Mouse (Mus musculus) kidney, postnatal 10 days (tissue): ENCODE data around the gene Inppl1.

Experiments used
- DNase-seq: peaks from one replicate; pipeline ENCODE4 v3.0.0; 2021; ENCODE audit warnings: mixed read lengths

Gene Inppl1

DNA sequence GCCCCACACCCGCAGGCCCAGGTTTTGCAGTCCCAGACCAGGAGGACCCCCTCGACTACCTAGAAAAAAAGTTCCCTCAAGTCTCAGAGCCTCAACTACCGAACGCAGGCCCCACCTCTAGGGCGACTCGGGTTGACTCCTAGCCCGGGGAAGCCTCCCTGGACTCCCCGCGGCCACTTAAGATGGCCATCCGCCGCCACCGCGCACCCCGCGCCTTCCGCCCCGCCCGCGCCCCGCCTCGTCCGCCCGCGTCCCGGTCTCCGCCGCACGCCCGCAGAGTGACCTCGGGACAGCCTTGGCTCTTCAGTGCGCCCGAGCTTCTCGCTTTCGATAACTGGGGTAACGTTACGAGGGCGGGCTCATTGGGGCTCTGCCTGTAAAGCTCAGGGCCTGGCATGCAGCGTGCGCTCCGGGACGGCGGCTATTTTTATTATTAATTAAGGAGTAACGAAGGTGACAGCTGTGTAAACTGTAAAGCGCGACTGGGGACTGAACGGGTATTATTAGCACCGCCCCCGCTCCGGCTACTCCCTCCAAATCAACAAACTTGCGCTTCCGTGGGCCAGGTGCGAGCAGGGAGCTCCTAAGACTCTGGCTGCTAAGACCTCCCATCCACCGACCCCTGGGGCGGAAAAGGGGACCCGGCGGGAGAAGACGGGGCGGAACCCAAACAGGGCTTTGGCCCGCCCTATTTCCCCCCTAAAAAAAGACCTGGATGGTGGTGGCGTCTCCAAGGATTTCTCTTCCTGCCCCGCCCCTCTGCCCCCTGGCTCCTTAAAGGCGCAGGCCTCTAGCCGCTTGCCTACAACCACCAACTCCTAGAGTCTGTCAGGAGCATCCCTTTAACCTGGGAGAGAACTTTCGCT lies at the start of gene Inppl1:
Gene Inppl1 (minus strand): TSS at position 624 of the 866 bp plus-strand sequence.
- peak; percentile 96 for DNase-seq

DNA sequence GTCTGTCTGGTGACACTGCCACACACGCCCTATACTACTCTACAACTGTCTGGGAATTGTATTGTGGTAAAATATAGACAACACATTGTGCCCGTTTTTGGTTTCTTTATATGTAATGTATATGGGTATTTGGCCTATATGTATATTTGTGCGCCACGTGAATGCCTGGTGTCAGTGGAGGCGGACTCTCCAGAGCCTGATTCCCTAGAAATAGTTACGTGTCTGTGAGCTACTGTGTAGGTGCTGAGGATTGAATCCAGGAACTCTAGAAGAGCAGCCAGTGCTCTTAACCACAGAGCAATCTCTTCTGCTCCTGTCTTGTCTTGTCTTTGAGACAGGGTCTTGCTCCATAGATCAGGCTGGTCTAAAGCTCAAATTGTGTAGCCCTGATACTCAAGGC lies 48.2 kb upstream of the Inppl1 start:
- no peak for DNase-seq

DNA sequence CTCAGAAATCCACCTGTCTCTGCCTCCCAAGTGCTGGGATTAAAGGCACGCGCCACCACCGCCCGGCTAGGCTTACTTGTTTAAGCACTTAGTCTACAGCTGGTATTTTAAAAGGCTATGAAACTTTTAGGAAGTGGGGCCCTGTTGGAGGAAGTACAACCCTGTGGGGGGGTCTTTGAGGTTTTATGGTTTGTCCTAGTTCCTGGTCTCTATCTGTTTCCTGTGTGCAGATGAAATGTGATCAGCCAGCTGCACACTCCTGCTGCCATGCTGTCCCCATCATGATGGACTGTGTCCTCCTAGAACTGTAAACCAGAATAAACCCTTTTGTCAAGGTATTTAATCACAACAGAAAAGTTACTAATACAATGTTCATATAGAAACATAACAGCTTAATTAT lies 46.1 kb upstream of the Inppl1 start:
- DNase-seq, result no peak

DNA sequence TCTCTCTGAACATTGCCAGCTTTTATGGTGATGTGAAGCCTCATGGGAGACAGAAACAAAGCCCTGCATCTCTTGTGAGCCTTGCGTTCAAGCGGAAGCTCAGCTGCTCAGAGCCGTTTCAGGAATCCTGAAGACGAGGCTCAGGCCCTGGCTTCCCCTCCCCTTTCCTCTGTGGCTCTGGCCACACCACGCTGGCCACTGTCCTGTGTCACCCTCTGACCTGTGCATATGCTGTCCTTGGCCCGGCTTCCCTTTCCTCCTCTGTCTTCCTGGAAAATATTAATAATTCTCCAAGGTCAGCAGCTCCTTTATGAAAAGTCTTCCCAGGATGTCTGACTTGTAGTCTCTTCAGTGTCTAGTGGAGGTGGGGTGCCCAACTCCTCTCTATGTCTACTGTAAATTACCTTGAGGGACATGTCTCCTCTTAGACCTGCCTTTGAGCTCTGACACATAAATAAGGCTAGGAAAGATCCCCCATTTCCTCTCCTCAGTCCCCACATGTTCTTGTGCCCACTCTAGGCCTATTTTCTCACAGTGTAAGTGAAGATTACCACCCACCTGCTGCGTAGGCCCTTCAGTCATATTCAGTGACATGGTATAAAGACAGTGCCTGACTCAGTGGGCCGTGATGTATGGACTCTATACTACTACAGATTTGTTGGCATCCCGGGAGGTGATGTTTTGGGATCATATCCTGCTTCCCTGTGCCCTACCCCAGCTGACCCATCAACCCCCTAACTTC lies 44.6 kb upstream of the Inppl1 start:
- DNase-seq, result peak; percentile 71

DNA sequence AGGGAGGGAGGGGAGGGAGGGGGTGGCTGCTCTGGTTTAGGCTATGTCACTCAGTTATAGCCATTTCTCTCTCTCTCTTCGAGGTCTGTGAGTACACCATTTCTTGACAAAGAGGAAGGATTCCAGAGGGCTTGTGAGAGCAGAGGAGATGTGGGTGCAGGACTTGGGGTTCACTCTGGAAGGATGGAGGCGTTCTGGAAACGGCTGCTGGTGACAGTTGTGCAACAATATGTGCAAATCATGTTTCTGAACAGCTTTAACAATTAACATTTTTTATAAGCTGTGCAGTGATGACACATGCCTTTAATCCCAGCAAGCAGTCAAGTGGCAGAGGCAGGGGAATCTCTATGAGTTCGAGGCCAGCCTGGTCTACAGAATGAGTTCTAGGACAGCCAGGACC lies 42.8 kb upstream of the Inppl1 start:
- no peak for DNase-seq

DNA sequence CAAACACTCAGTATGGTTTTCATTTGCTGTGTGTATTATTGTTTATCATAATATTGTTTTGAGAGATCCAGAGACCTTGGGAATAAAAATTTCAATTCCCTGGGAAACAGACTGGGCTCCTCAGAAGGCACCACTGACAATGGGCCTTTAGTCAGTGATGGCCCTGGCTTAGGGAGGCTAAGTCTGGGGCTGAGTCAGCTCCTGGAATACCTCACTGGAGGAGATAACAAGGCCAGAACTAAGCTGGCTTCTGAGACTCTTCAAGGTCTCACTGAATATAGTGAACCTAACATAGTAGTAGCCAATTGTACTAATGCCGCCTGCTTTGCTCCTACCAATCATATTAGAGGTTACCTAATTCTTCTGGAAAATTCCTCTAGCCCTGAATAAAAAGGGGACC lies 37.9 kb upstream of the Inppl1 start:
- no peak for DNase-seq

DNA sequence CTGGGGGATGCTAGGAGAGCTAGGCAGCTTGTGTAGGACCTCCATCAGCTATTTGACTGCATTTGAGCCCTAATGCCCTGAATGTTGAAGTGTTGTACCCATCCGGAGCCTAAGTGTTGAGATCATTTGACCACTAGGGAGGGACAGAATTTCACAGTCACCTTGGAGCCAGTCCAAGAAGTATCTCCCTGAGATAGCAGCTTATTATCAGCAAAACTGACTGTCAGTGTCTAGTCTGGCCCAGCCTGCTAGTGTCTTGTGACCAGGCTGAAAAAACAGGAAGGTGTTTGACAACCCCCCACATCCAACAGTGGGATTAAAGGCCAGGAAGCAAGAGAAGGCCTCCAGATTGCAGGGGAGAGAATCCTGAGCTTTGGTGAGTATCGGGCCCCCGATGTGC lies 33.3 kb upstream of the Inppl1 start:
- DNase-seq, result peak; percentile 27

DNA sequence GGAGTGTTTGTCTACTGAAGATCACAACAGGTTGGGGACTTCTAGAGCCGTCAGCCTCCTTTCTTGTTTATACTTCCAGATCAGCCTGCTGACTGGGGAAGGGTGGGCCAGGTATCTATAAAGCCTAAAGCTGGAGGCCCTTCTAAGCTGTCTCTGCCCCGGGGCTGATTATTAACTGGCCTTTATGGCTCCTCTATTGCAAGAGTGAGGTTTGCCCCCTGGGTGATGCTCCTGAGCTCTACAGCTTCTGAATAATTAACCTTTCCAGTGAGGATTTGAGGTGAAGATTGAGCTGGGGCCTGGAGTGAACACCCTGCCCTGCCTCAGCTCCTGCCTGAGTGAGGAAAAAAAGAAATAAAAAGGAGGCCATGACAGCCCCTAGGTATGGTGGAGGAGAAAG lies 32.6 kb upstream of the Inppl1 start, which contains the start of gene Folr1:
Gene Folr1 (minus strand): TSS at position 160 of the 400 bp plus-strand sequence.
- DNase-seq, result peak; percentile 66

DNA sequence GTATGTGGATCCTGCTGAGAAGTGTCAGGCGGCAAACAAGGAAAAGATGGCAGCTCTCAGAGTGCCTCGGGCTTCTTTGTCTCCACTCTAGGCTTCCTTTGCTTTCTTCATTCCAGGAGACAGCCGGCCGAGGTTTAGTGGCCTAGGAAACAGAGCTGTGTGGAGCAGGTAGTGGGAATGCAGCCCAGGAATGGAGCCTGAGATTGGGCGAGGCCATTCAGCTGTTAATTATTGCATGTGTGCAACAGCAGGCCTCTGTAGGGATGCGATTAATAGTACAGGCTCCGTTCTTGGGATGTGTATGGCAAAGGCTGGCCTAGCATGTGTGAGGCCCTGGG lies 31.1 kb upstream of the Inppl1 start:
- DNase-seq, result peak; percentile 19

DNA sequence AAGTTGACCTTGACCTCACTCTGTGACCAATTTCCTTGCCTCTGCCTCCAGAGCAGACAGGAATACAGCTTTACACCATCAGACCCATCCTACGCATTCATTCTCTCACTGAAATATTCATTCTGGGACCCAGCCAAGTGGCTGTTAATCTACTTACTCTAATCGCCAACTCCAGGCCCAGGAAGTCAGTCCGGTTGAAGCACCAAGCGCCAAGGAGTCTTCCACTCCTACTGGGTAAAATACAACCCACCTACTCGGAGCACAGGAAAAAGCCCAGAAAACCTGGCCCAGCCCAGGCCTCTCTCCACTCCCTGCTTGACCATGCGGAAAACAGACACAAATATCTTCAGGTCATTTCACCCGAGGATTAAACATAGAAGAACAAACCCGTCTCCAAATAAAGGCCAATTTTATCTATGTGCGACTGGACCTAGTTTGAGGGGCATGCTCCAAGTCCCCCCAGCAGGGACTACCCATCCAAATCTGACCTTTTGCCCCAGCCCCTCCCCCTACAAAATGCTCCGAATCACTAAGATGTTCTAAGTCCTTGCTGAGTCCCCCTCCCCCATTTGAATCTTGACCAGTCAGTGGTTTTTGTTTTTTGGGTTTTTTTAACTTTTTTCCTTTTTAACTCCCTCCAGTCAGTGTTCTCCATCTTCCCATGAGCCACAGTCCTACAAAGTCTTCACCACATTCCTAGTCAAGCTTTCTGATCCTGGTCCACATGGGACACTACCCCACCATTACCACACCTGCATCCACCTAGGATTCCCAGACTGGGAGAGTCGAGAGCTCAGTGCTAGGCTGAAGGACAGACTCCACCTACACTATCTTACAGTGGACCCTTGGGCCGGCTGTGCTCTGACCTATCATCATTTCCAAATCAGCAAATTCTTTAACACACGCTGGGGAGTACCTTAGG lies 30.5 kb upstream of the Inppl1 start:
- DNase-seq, result peak; percentile 60

DNA sequence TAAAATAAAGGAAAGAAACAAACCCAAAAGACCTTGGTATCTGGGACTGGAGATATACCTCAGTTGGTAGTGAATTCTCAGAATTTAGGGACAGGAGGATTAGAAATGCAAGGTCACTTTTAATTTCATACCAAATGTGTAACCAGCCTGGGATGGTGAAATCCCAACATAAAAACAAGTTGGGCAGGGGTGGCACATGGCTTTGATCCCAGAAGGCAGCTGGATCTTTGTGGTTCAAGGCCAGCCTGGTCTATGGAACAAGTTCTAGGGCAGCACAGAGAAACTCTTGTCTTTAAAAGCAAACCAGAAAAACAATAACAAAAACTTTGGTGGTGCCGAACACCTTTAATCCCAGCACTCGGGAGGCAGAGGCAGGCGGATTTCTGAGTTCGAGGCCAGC lies 29.5 kb upstream of the Inppl1 start:
- DNase-seq, result no peak

DNA sequence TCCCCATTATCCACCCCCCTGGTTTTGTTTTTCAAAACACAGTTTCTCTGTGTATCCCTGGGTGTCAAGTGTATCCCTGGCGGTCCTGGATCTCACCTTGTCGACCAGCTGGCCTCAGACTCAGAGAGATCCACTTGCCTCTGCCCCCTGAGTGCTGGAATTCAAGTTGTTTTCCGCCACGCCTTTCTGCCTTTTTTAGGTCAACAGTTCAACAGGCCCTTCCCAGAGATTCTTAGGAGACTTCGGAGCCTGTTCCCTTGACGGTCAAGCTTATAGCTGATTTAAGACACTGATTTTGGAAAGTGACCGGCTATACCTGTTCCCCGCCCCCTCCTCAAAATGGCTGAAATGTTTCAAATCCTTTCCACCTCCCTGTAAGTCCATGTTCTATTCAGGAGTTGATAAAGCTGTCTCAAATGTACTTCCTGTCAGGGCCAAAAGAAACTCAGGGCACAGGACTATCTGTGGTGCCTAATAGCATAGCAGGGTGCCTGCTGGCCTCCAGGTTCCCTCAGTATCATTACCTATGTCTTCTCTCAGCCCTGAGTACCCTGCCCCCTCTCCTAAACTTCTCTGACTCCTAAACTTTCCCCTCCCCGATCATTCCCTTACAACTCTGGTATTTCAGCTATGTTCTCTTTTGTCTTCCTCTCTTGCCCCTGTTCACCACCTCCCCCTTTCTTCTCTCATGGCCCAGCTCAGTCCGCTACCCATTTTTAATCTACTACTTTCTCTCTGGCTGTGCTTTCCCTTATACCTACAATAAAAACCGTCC lies 28.6 kb upstream of the Inppl1 start:
- DNase-seq, result no peak

DNA sequence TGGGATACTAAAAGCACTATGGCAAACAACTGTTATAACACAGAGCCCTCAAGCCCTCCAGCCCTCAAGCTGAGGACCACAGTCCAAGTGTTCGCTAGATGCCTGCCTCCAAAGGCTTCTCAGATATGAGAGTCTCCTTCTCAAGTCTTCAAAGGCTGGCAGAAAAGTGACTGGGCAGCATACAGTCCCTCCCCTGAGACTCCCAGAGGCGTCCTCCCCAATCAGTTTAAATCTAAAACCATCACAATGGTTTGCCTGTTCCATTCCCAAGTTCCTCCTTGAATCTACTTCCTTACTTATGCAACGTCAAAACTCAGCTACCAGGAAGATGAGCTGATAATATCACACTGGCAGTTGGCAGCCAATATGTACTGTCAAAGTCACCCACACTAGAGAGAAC lies 25.4 kb upstream of the Inppl1 start, which contains the start of gene Anapc15:
Gene Anapc15 (plus strand): TSS at position 301 of the 400 bp plus-strand sequence.
- DNase-seq, result no peak

DNA sequence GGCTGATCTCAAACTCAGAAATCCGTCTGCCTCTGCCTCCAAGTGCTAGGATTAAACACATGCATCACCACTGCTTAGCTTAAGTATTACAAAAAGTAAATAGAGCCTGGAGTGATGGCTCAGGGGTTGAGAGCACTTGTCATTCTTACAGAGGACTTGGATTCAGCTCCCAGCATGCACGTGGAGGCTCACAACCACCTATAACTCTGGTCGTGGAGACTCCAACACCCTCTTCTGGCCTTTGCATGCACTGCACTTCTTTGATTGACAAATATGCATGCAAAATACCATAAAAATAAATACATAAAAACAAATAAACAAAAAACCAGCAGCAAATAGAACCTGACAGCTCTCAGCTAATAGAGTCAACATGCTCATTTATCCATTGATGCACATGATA lies 24.3 kb upstream of the Inppl1 start:
- DNase-seq, result no peak

DNA sequence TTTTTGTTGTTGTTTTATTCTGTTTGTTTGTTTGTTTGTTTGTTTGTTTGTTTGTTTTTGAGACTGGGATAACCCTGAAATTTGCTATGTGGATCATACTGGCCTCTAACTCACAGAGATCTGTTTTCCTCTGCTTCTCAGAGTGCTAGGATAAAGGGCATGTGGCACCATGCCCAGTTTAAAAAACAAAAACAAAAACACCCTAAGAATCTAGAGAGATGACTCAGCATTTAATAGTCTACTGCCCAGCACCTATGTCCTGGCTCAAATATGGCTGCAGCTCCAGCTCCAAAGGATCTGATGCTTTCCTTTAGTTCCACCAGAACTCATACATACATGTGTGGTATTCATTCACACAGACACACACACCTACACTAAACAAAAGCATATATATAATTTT lies 22.9 kb upstream of the Inppl1 start:
- peak; percentile 46 for DNase-seq

DNA sequence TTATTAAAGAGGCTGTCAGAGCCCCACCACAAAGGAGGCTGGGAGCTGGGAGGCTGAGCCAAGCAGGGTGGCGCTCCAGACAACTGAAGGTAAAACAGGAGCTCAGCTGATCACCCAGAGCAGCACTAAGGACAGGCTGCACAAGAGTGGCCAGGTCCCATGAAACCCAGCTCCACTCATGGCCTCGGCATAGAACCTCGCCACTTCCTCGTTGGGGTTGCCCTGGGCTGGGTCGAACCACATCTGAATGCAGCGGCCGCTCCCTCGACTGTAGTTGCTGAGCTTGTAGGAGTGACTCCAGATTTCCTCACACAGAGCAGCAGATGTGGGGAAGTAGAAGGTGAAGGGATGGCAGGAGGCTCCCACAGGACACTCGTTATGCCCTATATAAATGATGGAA lies 20.3 kb upstream of the Inppl1 start:
- no peak for DNase-seq

DNA sequence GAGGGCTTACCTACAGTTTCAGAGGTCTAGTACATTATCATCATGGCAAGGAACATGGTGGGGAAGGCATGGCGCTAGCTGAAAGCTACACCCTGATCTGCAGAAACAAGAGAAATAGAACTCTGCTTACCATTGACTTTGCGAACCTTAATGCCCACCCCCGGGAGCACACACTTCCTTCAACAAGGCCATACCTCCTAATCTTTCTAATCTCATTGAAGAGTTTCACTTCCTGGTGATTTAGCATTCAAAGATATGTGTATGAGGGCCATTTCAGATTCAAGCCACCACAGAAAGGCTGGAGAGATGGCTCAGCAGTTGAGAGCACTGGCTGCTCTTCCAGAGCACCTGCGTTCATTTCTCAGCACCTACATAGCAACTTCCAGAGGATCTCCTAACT lies 19.1 kb upstream of the Inppl1 start, which contains the start of gene Folr2:
Gene Folr2 (minus strand): TSS at position 101 of the 400 bp plus-strand sequence.
- no peak for DNase-seq

DNA sequence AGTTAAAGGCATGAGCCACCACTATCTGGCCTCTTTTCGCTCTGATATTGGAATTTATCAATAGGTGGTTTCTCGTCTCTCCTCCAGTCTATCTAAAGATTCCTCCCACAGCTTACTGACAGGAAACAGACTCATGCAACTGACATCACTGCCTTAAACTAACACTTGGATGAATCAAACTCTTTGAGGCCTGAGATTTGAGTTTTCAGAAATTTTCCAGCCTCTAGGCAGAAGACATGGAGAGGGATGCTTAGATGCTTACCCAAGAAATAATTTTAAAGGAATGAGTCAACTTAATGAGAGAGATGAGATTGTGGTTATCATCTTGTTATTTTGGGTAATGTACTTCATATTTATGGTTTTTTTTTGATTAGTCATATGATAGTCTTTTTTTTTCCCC lies 15.8 kb upstream of the Inppl1 start:
- no peak for DNase-seq

DNA sequence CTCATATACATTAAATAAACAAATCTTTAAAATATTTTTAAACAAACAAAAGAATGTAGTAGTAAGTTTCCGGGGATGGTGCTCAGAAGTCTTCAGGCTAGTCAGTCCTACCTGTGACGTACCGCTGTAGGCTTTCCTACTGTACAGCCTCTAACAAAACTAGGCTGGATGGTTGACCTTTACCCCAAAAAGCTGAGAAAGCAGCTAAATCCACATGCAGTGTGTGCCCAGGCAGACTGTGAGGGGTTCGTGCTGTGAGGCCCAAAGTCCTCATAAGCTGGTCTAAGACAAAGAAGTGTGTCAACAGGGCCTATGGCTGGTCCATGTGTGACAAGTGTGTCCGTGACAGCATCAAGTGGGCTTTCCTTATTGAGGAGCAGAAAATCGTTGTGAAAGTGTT lies 14.8 kb upstream of the Inppl1 start:
- no peak for DNase-seq

DNA sequence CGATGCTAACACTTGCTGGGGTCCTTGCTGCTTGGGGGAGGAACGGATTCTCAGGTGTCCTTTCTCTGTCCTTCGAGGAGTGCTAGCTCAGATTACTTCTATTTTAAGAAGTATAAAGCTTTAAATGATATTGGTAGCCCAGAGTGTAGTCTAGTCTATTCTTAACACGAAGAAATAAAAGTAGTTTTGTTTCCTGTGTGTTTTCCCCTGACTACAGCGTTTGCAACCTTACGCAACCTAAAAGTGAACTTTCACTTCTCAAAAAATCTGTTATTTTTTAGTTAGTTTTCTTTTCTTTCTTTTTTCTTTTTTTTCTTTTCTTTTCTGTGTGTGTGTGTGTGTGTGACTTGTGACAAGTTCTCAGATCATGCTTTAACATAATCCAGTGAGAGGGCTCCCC lies 13.7 kb upstream of the Inppl1 start:
- no peak for DNase-seq

DNA sequence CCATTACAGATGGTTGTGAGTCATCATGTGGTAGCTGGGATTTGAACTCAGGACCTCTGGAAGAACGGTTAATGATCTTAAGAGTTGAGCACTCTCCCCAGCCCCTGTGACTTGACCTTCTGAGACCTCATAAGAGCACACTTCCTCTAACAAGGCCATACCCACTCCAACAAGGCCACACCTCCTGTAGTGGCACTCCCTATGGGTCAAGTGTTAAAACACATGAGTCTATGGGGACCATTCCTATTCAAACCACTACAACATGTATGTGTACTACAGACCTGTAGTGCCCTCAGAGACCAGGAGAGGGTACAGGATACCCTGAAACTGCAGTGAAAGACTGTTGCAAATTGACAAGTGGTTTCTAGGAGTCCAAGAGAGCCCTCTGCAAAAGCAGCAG lies 9.9 kb upstream of the Inppl1 start:
- DNase-seq, result no peak

DNA sequence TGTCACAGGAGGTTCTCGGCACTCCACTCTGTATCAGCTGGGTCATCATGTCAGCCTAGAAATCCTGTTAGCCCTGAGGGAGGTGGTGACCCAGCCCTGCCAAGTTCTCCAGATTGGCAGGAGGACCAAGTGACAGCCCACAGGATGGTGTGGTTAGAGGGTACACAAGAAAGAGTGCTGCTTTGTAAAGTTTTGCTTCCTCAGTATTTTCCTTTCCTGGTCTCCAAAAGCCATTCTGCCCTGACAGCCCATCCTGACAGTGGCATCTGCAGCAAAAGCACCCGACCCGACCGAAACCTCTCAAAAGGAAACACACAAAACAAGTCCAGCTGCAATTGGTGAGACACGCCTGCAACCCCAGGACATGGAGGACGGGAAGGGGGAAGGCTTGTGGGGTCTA lies 6.2 kb upstream of the Inppl1 start:
- no peak for DNase-seq
